Mouse (Mus musculus) spleen, adult 2 months (tissue): ENCODE measurements around the gene Kif5c. TPM values are rescaled to one million over a fixed set of nuclear protein-coding genes. Genes with fewer than 3 reads are reported as not detected.

Experiments
- DNase-seq, 2 experiments: peaks; one replicate each; pipeline versions ENCODE4 v3.0.0 to v3.0.0-alpha.2; 2012 to 2021; ENCODE audit warnings: low spot score in 2 of 2, low read depth in 1 of 2
- H3K27ac ChIP-seq: fragments of 200-500 bp; 2 replicates; pipeline ENCODE4 v1.5.1; 2012; ENCODE audit warnings: low read length, inconsistent platforms; ENCODE audit not compliant: insufficient read depth
- H3K27me3 ChIP-seq: fragments of 200-500 bp; 2 replicates; pipeline ENCODE4 v1.6.1; 2012; ENCODE audit warnings: mild to moderate bottlenecking, moderate library complexity, low read length, inconsistent platforms; ENCODE audit not compliant: control insufficient read depth, insufficient read depth
- H3K36me3 ChIP-seq: fragments of 200-500 bp; 2 replicates; pipeline ENCODE4 v1.6.1; 2012; ENCODE audit warnings: mild to moderate bottlenecking, low read length, inconsistent platforms; ENCODE audit not compliant: control insufficient read depth, insufficient read depth
- H3K4me1 ChIP-seq: fragments of 200-500 bp; 2 replicates; pipeline ENCODE4 v1.6.1; 2011; ENCODE audit warnings: inconsistent platforms; ENCODE audit not compliant: control insufficient read depth, insufficient read depth, insufficient read length
- H3K4me3 ChIP-seq: fragments of 200-500 bp; 2 replicates; pipeline ENCODE4 v1.5.1; 2011; ENCODE audit warnings: mild to moderate bottlenecking, inconsistent platforms; ENCODE audit not compliant: insufficient read depth, insufficient read length; ENCODE audit errors: extremely low read depth
- CTCF ChIP-seq: fragments of 200-500 bp; IDR thresholded peaks from 2 replicates; pipeline ENCODE4 v1.5.1; 2011; ENCODE audit warnings: mild to moderate bottlenecking, inconsistent platforms; ENCODE audit not compliant: insufficient read depth, insufficient read length, insufficient replicate concordance; ENCODE audit errors: extremely low read depth
- POLR2A ChIP-seq: fragments of 200-500 bp; IDR thresholded peaks from 2 replicates; pipeline ENCODE4 v1.6.1; 2011; ENCODE audit warnings: low read depth, low read length, inconsistent platforms
- whole genome bisulfite sequencing: fragments of 180-500 bp; shearing (Covaris S2); methylation state at CpG from one replicate; pipeline ENCODE4 v1.1.7; 2018; 5-methylcytosine and 5-hydroxymethylcytosine counted together
- polyA plus RNA-seq: library from polyadenylated mRNA; depleted of rRNA; stranded (reverse); fragments of >200 nt; gene quantifications from 2 replicates; pipeline ENCODE4 v1.2.3, GENCODE M21; 2012

Kif5c gene
- polyA plus RNA-seq, 1 experiment = 0.21 TPM

- Histone ChIP-seq H3K4me1 (no peaks in the 10 kb centered on the region; the same call in 1 of the 2 replicates), H3K27ac (no peak overlapping the region), H3K36me3 (no peaks in the 10 kb centered on the region), H3K4me3 (no peak overlapping the region), H3K27me3 (no peaks in the 10 kb centered on the region)
- peak; percentile 26; the same call in 1 of the 2 replicates for TF ChIP-seq CTCF
- no peak for TF ChIP-seq POLR2A
- WGBS = 86% methylated on average over 14 of the region's 14 CpGs
- no peak for DNase-seq
These were observed 129.7 kb downstream of the Kif5c start for GRCm38 (mm10) chr2:49748628-49749342.

GRCm38 (mm10) chr2:49749730-49750576, 130.9 kb downstream of the Kif5c start:
- Histone ChIP-seq H3K4me1 (no peaks in the 10 kb centered on the region), H3K27me3 (no peaks in the 10 kb centered on the region), H3K4me3 (no peak overlapping the region), H3K27ac (no peak overlapping the region), H3K36me3 (no peaks in the 10 kb centered on the region)
- 69% methylated on average over 11 of the region's 11 CpGs for WGBS
- no peak for DNase-seq
- TF ChIP-seq POLR2A = no peak
- TF ChIP-seq CTCF = no peak

GRCm38 (mm10) chr2:49751544-49752210, 132.6 kb downstream of the Kif5c start:
- no peak overlapping the region for H3K27ac ChIP-seq
- WGBS = 79% methylated on average over 10 of the region's 10 CpGs

GRCm38 (mm10) chr2:49752211-49752607, 133.1 kb downstream of the Kif5c start:
- WGBS = 86% methylated on average over 8 of the region's 8 CpGs
- Histone ChIP-seq H3K4me3 (no peak overlapping the region), H3K27me3 (no peaks in the 10 kb centered on the region), H3K36me3 (no peaks in the 10 kb centered on the region), H3K4me1 (no peaks in the 10 kb centered on the region), H3K27ac (no peak overlapping the region)
- no peak for TF ChIP-seq POLR2A
- no peak for TF ChIP-seq CTCF
- no peak for DNase-seq

More at GRCm38 (mm10) chr2:49751544-49752210, 132.6 kb downstream of the Kif5c start:
- no peak overlapping the region for H3K4me3 ChIP-seq
- no peaks in the 10 kb centered on the region for H3K27me3 ChIP-seq
- no peaks in the 10 kb centered on the region for H3K4me1 ChIP-seq
- DNase-seq = no peak
- TF ChIP-seq CTCF = no peak
- no peak for TF ChIP-seq POLR2A
- no peaks in the 10 kb centered on the region for H3K36me3 ChIP-seq

- DNase-seq = no peak
- TF ChIP-seq CTCF (no peak), POLR2A (no peak)
- Histone ChIP-seq H3K27ac (no peak overlapping the region), H3K36me3 (no peaks in the 10 kb centered on the region), H3K4me1 (no peaks in the 10 kb centered on the region), H3K27me3 (no peaks in the 10 kb centered on the region), H3K4me3 (no peak overlapping the region)
- 83% methylated on average over 3 of the region's 3 CpGs for WGBS
These were observed 134.0 kb downstream of the Kif5c start for GRCm38 (mm10) chr2:49753062-49753461.

- no peaks in the 10 kb centered on the region for H3K27me3 ChIP-seq
- H3K27ac ChIP-seq = no peak overlapping the region
- no peak overlapping the region for H3K4me3 ChIP-seq
- no peak for TF ChIP-seq CTCF
- no peak for TF ChIP-seq POLR2A
- no peaks in the 10 kb centered on the region for H3K4me1 ChIP-seq
- no peaks in the 10 kb centered on the region for H3K36me3 ChIP-seq
- DNase-seq = no peak
- 68% methylated on average over 2 of the region's 2 CpGs for WGBS
These were observed 136.0 kb downstream of the Kif5c start for GRCm38 (mm10) chr2:49755054-49755453.

GRCm38 (mm10) chr2:49757616-49758015, 138.5 kb downstream of the Kif5c start:
- no peak for DNase-seq
- Histone ChIP-seq H3K4me1 (no peaks in the 10 kb centered on the region), H3K4me3 (no peak overlapping the region), H3K27ac (no peak overlapping the region), H3K27me3 (no peaks in the 10 kb centered on the region), H3K36me3 (no peaks in the 10 kb centered on the region)
- WGBS = 88% methylated on average over 7 of the region's 7 CpGs
- TF ChIP-seq CTCF (no peak), POLR2A (no peak)
